Mouse (Mus musculus) heart, postnatal 0 days (tissue): ENCODE data around the gene Rgs9. TPM values are rescaled to one million over a fixed set of nuclear protein-coding genes. Genes with fewer than 3 reads are reported as not detected.

ENCODE experiments used
- ATAC-seq: fragments of 200-750 bp; cut with Nextera tagmentation; 2 replicates; pipeline ENCODE4 v1.8.0; 2017; ENCODE audit warnings: low read depth, moderate number of reproducible peaks, moderate library complexity; ENCODE audit not compliant: insufficient read depth
- DNase-seq: peaks from one replicate; pipeline ENCODE4 v3.0.0-alpha.2; 2016; ENCODE audit warnings: low spot score
- H3K27ac ChIP-seq: fragments of 300-500 bp; sonication (generic); 2 replicates; pipeline ENCODE4 v1.5.1; 2014; ENCODE audit warnings: low read depth, mild to moderate bottlenecking
- H3K27me3 ChIP-seq: fragments of 300-500 bp; sonication (generic); 2 replicates; pipeline ENCODE4 v1.6.1; 2014; ENCODE audit warnings: low read length, mixed read lengths; ENCODE audit not compliant: control insufficient read depth, insufficient read depth
- H3K36me3 ChIP-seq: fragments of 300-500 bp; sonication (generic); replicated peaks from 2 replicates; pipeline ENCODE4 v1.6.1; 2014; ENCODE audit warnings: low read length, mixed read lengths; ENCODE audit not compliant: control insufficient read depth, insufficient read depth
- H3K4me1 ChIP-seq: fragments of 300-500 bp; sonication (generic); 2 replicates; pipeline ENCODE4 v1.6.1; 2014; ENCODE audit warnings: antibody characterized with exemption; ENCODE audit not compliant: control insufficient read depth, insufficient read depth
- H3K4me2 ChIP-seq: fragments of 300-500 bp; sonication (generic); 2 replicates; pipeline ENCODE4 v1.6.1; 2014; ENCODE audit warnings: low read depth, mild to moderate bottlenecking, low read length, moderate library complexity
- H3K4me3 ChIP-seq: fragments of 300-500 bp; sonication (generic); 2 replicates; pipeline ENCODE4 v1.5.1; 2014; ENCODE audit warnings: low read depth, low read length
- H3K9ac ChIP-seq: fragments of 300-500 bp; sonication (generic); replicated peaks from 2 replicates; pipeline ENCODE4 v1.6.1; 2014; ENCODE audit warnings: low read depth, low read length, mixed read lengths
- H3K9me3 ChIP-seq: fragments of 300-500 bp; sonication (generic); replicated peaks from 2 replicates; pipeline ENCODE4 v1.6.1; 2016; ENCODE audit warnings: low read length; ENCODE audit not compliant: control insufficient read depth
- CTCF ChIP-seq: IDR thresholded peaks from 2 replicates; pipeline ENCODE4 v1.5.1; 2016; ENCODE audit warnings: antibody characterized with exemption, control low read depth, low read depth
- EP300 ChIP-seq: IDR thresholded peaks from 2 replicates; pipeline ENCODE4 v1.6.1; 2016; ENCODE audit warnings: antibody characterized with exemption, low read depth
- WGBS: fragments of 180-500 bp; shearing (Covaris S2); extraction: QIAGEN DNeasy Blood & Tissue Kit; methylation state at CpG from one replicate; pipeline ENCODE4 v1.1.7; 2014; 5-methylcytosine and 5-hydroxymethylcytosine counted together
- polyA plus RNA-seq: library from polyadenylated mRNA; unstranded; fragments of >200 nt; fragmentation: Nextera tagmentation; extraction: Ambion mirVana; gene quantifications from 2 replicates; pipeline ENCODE4 v1.2.1, GENCODE M21; 2015
- total RNA-seq: library from RNA; depleted of rRNA; stranded (reverse); fragments of >200 nt; gene quantifications from 2 replicates; pipeline ENCODE4 v1.2.3, GENCODE M21; 2014; ENCODE audit warnings: low replicate concordance

Gene Rgs9
- total and polyA plus RNA-seq, 2 experiments from 2014 or later, result 0.23 to 0.80 TPM

- Histone ChIP-seq H3K4me2 (no peak overlapping the region), H3K9ac (no peak overlapping the region), H3K9me3 (no peaks in the 10 kb centered on the region; the same call in 1 of the 2 replicates), H3K27ac (no peak overlapping the region), H3K4me1 (no peaks in the 10 kb centered on the region), H3K4me3 (no peak overlapping the region), H3K36me3 (no peaks in the 10 kb centered on the region), H3K27me3 (peaks cover under 1% of the 10 kb centered on the region; the same call in 1 of the 2 replicates)
- ATAC-seq (no peak), DNase-seq (no peak)
- WGBS, result 78% methylated on average over 4 of the region's 4 CpGs
- TF ChIP-seq EP300, result no peak
- no peak for TF ChIP-seq CTCF
These were observed 47.4 kb downstream of the Rgs9 start for GRCm38 (mm10) chr11:109250566-109250965.

- WGBS, result 30% methylated on average over 3 of the region's 3 CpGs
These were observed 51.0 kb downstream of the Rgs9 start for GRCm38 (mm10) chr11:109246920-109247319.

GRCm38 (mm10) chr11:109244635-109245360 lies 53.1 kb downstream of the Rgs9 start:
- Histone ChIP-seq H3K36me3 (no peaks in the 10 kb centered on the region), H3K27me3 (peaks cover 9% of the 10 kb centered on the region; the same call in 1 of the 2 replicates), H3K27ac (no peak overlapping the region), H3K9ac (no peak overlapping the region), H3K4me1 (no peaks in the 10 kb centered on the region), H3K4me2 (no peak overlapping the region), H3K9me3 (no peaks in the 10 kb centered on the region; the same call in 1 of the 2 replicates), H3K4me3 (no peak overlapping the region)
- peak; percentile 64; the same call in 1 of the 2 replicates for ATAC-seq
- WGBS, result 28% methylated on average over 23 of the region's 23 CpGs
- DNase-seq, result peak; percentile 68
- TF ChIP-seq CTCF (peak; percentile 78), EP300 (no peak)

More at GRCm38 (mm10) chr11:109246920-109247319, 51.0 kb downstream of the Rgs9 start:
- H3K27ac ChIP-seq, result no peak overlapping the region
- H3K36me3 ChIP-seq, result no peaks in the 10 kb centered on the region
- ATAC-seq (no peak), DNase-seq (no peak)
- H3K4me1 ChIP-seq, result no peaks in the 10 kb centered on the region
- H3K9me3 ChIP-seq, result no peaks in the 10 kb centered on the region; the same call in 1 of the 2 replicates
- TF ChIP-seq EP300 (no peak), CTCF (no peak)
- H3K4me2 ChIP-seq, result no peak overlapping the region
- peaks cover 9% of the 10 kb centered on the region; the same call in 1 of the 2 replicates for H3K27me3 ChIP-seq
- no peak overlapping the region for H3K4me3 ChIP-seq
- no peak overlapping the region for H3K9ac ChIP-seq

- TF ChIP-seq EP300 (no peak), CTCF (no peak)
- no peak overlapping the region for H3K9ac ChIP-seq
- no peak overlapping the region for H3K4me3 ChIP-seq
- DNase-seq, result peak; percentile 26
- no peaks in the 10 kb centered on the region for H3K36me3 ChIP-seq
- peaks cover 4% of the 10 kb centered on the region; the same call in 1 of the 2 replicates for H3K27me3 ChIP-seq
- no peaks in the 10 kb centered on the region for H3K9me3 ChIP-seq
- H3K4me2 ChIP-seq, result no peak overlapping the region
- H3K27ac ChIP-seq, result no peak overlapping the region
- H3K4me1 ChIP-seq, result no peaks in the 10 kb centered on the region
- ATAC-seq, result no peak
- 35% methylated on average over 4 of the region's 4 CpGs for WGBS
These were observed 57.8 kb downstream of the Rgs9 start for GRCm38 (mm10) chr11:109240126-109240525.

GRCm38 (mm10) chr11:109238671-109239070 lies 59.3 kb downstream of the Rgs9 start:
- no peak overlapping the region for H3K4me3 ChIP-seq
- H3K9ac ChIP-seq, result no peak overlapping the region
- H3K36me3 ChIP-seq, result no peaks in the 10 kb centered on the region
- H3K27me3 ChIP-seq, result no peaks in the 10 kb centered on the region
- no peak for ATAC-seq
- TF ChIP-seq EP300 (no peak), CTCF (no peak)
- 62% methylated on average over 6 of the region's 6 CpGs for WGBS
- H3K4me1 ChIP-seq, result no peaks in the 10 kb centered on the region
- no peak overlapping the region for H3K27ac ChIP-seq
- no peaks in the 10 kb centered on the region for H3K9me3 ChIP-seq
- DNase-seq, result no peak
- no peak overlapping the region for H3K4me2 ChIP-seq
